Comparison of ENCODE assay signal across 19 mouse cellular contexts in the genomic region with DNA sequence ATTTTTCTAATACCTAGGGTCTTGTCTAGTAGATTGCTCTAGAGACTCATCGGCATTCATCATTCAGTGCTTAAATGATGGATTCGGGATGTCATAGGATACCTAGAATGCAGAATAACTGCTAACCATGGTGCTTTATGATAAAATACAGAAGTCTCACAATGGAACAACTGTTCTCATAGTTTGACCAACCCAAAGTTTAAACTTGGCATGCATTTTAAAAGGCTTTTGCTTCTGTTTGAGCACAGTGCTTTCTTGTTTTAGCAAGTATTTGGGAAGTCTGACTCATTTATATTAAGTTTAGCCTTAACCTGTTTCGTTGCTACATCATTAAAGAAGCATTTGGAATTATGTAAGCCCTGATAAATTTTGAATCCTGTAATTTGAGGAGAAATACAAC.
"Had no signal": no experiment of that assay in that cellular context is flagged by ENCODE, and none has a peak within 500 bp of the region (broad histone marks: within the 10 kb centered on the region; RNA-seq: fewer than 3 reads in every experiment).

No protein-coding gene starts in this region.

- H3K27ac ChIP-seq: midbrain, embryonic 10.5 days; midbrain, embryonic 12.5 days; neural tube, embryonic 13.5 days; neural tube, embryonic 15.5 days had no signal

- H3K4me3 ChIP-seq: midbrain, embryonic 10.5 days; midbrain, embryonic 12.5 days; myocyte; neural tube, embryonic 13.5 days; neural tube, embryonic 15.5 days had no signal

- H3K4me1 ChIP-seq: midbrain, embryonic 10.5 days; midbrain, embryonic 12.5 days; neural tube, embryonic 13.5 days; neural tube, embryonic 15.5 days had no signal

- H3K4me2 ChIP-seq: lung, embryonic 14.5 days; midbrain, embryonic 12.5 days; neural tube, embryonic 13.5 days; neural tube, embryonic 15.5 days had no signal

- H3K27me3 ChIP-seq: midbrain, embryonic 12.5 days; neural tube, embryonic 13.5 days; neural tube, embryonic 15.5 days had no signal

- H3K36me3 ChIP-seq: midbrain, embryonic 10.5 days; midbrain, embryonic 12.5 days; neural tube, embryonic 13.5 days; neural tube, embryonic 15.5 days had no signal

- H3K9me3 ChIP-seq: midbrain, embryonic 10.5 days; midbrain, embryonic 12.5 days; neural tube, embryonic 13.5 days; neural tube, embryonic 15.5 days had no signal

- H3K9ac ChIP-seq: liver, postnatal 0 days; lung, embryonic 14.5 days; midbrain, embryonic 12.5 days; neural tube, embryonic 13.5 days; neural tube, embryonic 15.5 days had no signal

- ATAC-seq: liver, postnatal 0 days; midbrain, embryonic 16.5 days had no signal

- DNase-seq: liver, postnatal 0 days; lung, embryonic 14.5 days; lung, postnatal 10 days; lung, postnatal 4 days; midbrain, embryonic 14.5 days; retina, postnatal 1 day; right cerebral cortex, adult 18-20 months; right cerebral cortex, postnatal 25 days; right cerebral cortex, postnatal 4 days; spleen, adult 18-20 months; thymus, adult 18-20 months; thymus, postnatal 14 days; thymus, postnatal 36 days had no signal
